Mouse (Mus musculus): Measurements from ENCODE around the gene Adam26b. TPM values are rescaled to one million over a fixed set of nuclear protein-coding genes. Genes with fewer than 3 reads are reported as not detected.
"Not testable (repeated sequence)": the region's sequence is repeated elsewhere in the genome, so short reads cannot be mapped to it uniquely, and the experiment has no call there.

Adam26b gene
- not detected for total RNA-seq (2021)
- long read RNA-seq, experiment 1 = 0 reads
- long read RNA-seq, experiment 2 = 0 reads

DNA sequence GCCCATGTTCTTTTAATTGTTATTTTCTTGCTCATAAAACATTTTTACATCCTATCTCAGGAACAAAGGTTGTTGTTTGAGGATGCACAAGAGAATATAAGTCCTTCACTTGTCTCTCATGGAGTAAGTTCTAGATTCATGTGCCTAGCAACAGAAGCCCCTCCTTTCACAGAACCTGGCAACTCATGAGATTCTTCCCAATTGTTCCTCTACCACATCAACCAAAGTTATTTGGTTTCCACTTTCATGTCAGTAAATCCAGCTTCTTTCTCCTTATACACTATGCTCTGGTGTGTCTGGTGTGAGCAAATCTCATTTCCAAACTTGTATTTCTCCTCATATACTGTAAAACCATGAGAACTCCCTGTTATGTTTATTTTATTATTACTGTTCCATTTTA, at the start of gene Adam26b:
Adam26b (minus strand) TSS at position 101 of the 400 bp plus-strand sequence.
- not testable (repeated sequence) for DNase-seq

DNA sequence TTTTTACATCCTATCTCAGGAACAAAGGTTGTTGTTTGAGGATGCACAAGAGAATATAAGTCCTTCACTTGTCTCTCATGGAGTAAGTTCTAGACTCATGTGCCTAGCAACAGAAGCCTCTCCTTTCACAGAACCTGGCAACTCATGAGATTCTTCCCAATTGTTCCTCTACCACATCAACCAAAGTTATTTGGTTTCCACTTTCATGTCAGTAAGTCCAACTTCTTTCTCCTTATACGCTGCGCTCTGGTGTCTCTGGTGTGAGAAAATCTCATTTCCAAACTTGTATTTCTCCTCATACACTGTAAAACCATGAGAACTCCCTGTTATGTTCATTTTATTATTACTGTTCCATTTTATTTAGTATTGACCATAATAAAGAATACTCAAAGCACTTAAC, 48.7 kb upstream of the Adam26b start, which contains the start of gene Adam26a:
Adam26a (minus strand) TSS at position 101 of the 400 bp plus-strand sequence.
- not testable (repeated sequence) for DNase-seq

Other genes with a start within 250 kb of the Adam26b start
- gene Zfp42, start 221.1 kb downstream of the Adam26b start, total RNA-seq (2021) = not detected
- not detected for gene Adam26a, start 48.6 kb upstream of the Adam26b start, total RNA-seq (2021)
- gene Gm5346, start 99.2 kb upstream of the Adam26b start, total RNA-seq (2021) = not detected
- gene Adam34, start 181.9 kb upstream of the Adam26b start, total RNA-seq (2021) = not detected

All from adrenal gland, postnatal 10 days (tissue).